13 mouse cellular contexts compared by ENCODE assay signal in the genomic region with DNA sequence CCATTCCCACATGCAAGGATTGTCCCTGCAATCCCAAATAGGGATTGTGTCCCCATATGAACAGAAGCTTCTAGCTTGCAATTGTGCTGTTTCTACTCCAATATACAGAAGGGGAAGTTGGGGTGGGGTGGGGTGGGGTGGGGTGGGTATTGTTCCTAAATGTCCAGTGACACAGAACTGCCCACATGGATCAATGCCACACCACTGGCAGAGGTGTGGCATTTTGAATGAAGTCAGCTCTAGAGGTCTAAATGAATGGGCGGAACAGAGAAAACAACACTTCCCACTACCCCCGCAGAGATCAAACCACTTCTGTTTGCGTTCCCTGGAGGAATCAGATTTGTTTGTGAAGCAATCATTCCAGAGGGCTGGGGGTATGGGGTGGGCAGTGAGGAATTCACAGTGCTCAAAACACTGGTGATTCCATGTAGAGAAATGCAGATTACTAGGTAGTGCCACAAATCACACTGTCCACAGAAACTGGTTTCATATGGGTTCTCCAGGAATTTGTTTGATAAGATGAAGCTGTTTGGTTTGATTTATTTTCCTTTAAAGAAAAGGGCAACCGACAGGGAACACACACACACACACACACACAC.
DNase-seq lines count a peak whose midpoint lies in the region; ATAC-seq lines count a peak whose summit lies in the region.
"Had no signal": no experiment of that assay in that cellular context is flagged by ENCODE, and none has a peak within 500 bp of the region (broad histone marks: within the 10 kb centered on the region; RNA-seq: fewer than 3 reads in every experiment).

No protein-coding gene starts in this region.

- no peak for DNase-seq in kidney, postnatal 14 days
- DNase-seq in embryonic facial prominence, embryonic 10.5 days (ENCODE audit: low spot score) = no peak
- peak; percentile 49 for DNase-seq in embryonic facial prominence, embryonic 14.5 days (ENCODE audit: low spot score)
- DNase-seq in retina, embryonic 14.5 days (ENCODE audit: low spot score) = no peak
- DNase-seq in adrenal gland, adult 2 months = no peak
- DNase-seq: cerebellum, adult 18-20 months; heart, adult 18-20 months; heart, postnatal 10 days; kidney, postnatal 25 days; thymus, adult 18-20 months had no signal

- H3K4me2 ChIP-seq in kidney, embryonic 15.5 days = no peak overlapping the region
- H3K4me2 ChIP-seq in embryonic facial prominence, embryonic 14.5 days (ENCODE audit: low read depth, low read length) = peak overlapping the region; percentile 30; the same call in 1 of the 2 replicates
- H3K4me2 ChIP-seq: forebrain, embryonic 12.5 days had no signal

- H3K9me3 ChIP-seq in kidney, embryonic 15.5 days (replicated peaks) = 0 out of 2 replicates have a peak, but pooled peaks cover 3% of the 10 kb centered on the region
- H3K9me3 ChIP-seq in embryonic facial prominence, embryonic 10.5 days = no peaks in the 10 kb centered on the region
- no peaks in the 10 kb centered on the region; the same call in 1 of the 2 replicates for H3K9me3 ChIP-seq in embryonic facial prominence, embryonic 14.5 days (ENCODE audit: control insufficient read depth, low read length)
- H3K9me3 ChIP-seq: forebrain, embryonic 12.5 days had no signal

- no peaks in the 10 kb centered on the region for H3K27me3 ChIP-seq in kidney, embryonic 15.5 days
- H3K27me3 ChIP-seq in embryonic facial prominence, embryonic 10.5 days (replicated peaks; ENCODE audit: low read depth, poor library complexity, severe bottlenecking) = no peaks in the 10 kb centered on the region
- H3K27me3 ChIP-seq in embryonic facial prominence, embryonic 14.5 days (replicated peaks; ENCODE audit: control insufficient read depth, insufficient read depth, low read length) = no peaks in the 10 kb centered on the region
- H3K27me3 ChIP-seq: forebrain, embryonic 12.5 days had no signal

- no peak overlapping the region for H3K27ac ChIP-seq in kidney, embryonic 15.5 days
- peak overlapping the region; percentile 77; the same call in 1 of the 2 replicates for H3K27ac ChIP-seq in embryonic facial prominence, embryonic 10.5 days (replicated peaks)
- 0 out of 2 replicates have a peak overlapping the region, but pooled peaks have one; percentile 36 for H3K27ac ChIP-seq in embryonic facial prominence, embryonic 14.5 days (replicated peaks; ENCODE audit: low read depth, low read length)
- H3K27ac ChIP-seq: forebrain, embryonic 12.5 days had no signal

- ATAC-seq in kidney, embryonic 15.5 days (replicated peaks; ENCODE audit: low FRiP score) = 0 out of 2 replicates have a peak, but pooled peaks have one; percentile 15
- ATAC-seq in embryonic facial prominence, embryonic 14.5 days (ENCODE audit: low read depth) = no peak
- peak; percentile 66; the same call in 1 of the 2 replicates for ATAC-seq in monocyte, adult 5-6 weeks (replicated peaks; ENCODE audit: insufficient number of reproducible peaks, low FRiP score, low TSS enrichment, poor library complexity, severe bottlenecking)

- 10% methylated on average over 4 of the region's 4 CpGs for WGBS in kidney, embryonic 15.5 days
- 40% methylated on average over 4 of the region's 4 CpGs for WGBS in embryonic facial prominence, embryonic 10.5 days
- WGBS in embryonic facial prominence, embryonic 14.5 days = 19% methylated on average over 4 of the region's 4 CpGs

- no peaks in the 10 kb centered on the region for H3K36me3 ChIP-seq in kidney, embryonic 15.5 days
- no peaks in the 10 kb centered on the region for H3K36me3 ChIP-seq in embryonic facial prominence, embryonic 10.5 days (replicated peaks)
- H3K36me3 ChIP-seq in embryonic facial prominence, embryonic 14.5 days (ENCODE audit: control insufficient read depth, insufficient read depth, low read length) = no peaks in the 10 kb centered on the region
- H3K36me3 ChIP-seq: forebrain, embryonic 12.5 days had no signal

- no peak overlapping the region for H3K4me3 ChIP-seq in kidney, embryonic 15.5 days (replicated peaks)
- H3K4me3 ChIP-seq in embryonic facial prominence, embryonic 10.5 days = no peak overlapping the region; the same call in 1 of the 2 replicates
- no peak overlapping the region for H3K4me3 ChIP-seq in embryonic facial prominence, embryonic 14.5 days (ENCODE audit: low read depth, low read length)
- H3K4me3 ChIP-seq: forebrain, embryonic 12.5 days had no signal

- H3K4me1 ChIP-seq in kidney, embryonic 15.5 days = peaks cover 23% of the 10 kb centered on the region
- H3K4me1 ChIP-seq in embryonic facial prominence, embryonic 10.5 days = peaks cover 41% of the 10 kb centered on the region
- H3K4me1 ChIP-seq in embryonic facial prominence, embryonic 14.5 days (ENCODE audit: control insufficient read depth, insufficient read depth, low read length) = peaks cover 28% of the 10 kb centered on the region

- H3K9ac ChIP-seq in kidney, embryonic 15.5 days = no peak overlapping the region
- no peak overlapping the region for H3K9ac ChIP-seq in embryonic facial prominence, embryonic 14.5 days (ENCODE audit: low read depth, low read length)
- H3K9ac ChIP-seq: forebrain, embryonic 12.5 days had no signal
